Mouse (Mus musculus): ENCODE measurements at regions not wholly inside any gene's neighbourhood (a gene's known extent, or its start where the extent isn't known, plus 50 kb on each side); places are given as distances from the start of the nearest gene placed in this dataset.

GRCm38 (mm10) chr8:82618668-82619067 is 155.3 kb downstream of the Zfp330 start:
- H3K27me3 ChIP-seq (ENCODE audit: low read depth, poor library complexity, severe bottlenecking) = no peaks in the 10 kb centered on the region
- 49% methylated on average over 1 of the region's 1 CpGs for WGBS
- no peak overlapping the region for H3K27ac ChIP-seq
- no peak for DNase-seq (ENCODE audit: low spot score)
- peaks cover 3% of the 10 kb centered on the region for H3K4me1 ChIP-seq
- H3K9me3 ChIP-seq (replicated peaks) = no peaks in the 10 kb centered on the region
- H3K4me3 ChIP-seq = no peak overlapping the region
- no peaks in the 10 kb centered on the region for H3K36me3 ChIP-seq

- 63% methylated on average over 3 of the region's 3 CpGs for WGBS
- Histone ChIP-seq H3K9me3 (replicated peaks) (no peaks in the 10 kb centered on the region), H3K27me3 (ENCODE audit: low read depth, poor library complexity, severe bottlenecking) (no peaks in the 10 kb centered on the region), H3K36me3 (no peaks in the 10 kb centered on the region), H3K4me3 (no peak overlapping the region), H3K27ac (no peak overlapping the region), H3K4me1 (no peaks in the 10 kb centered on the region)
- DNase-seq (ENCODE audit: low spot score) = no peak
Observed at GRCm38 (mm10) chr8:82601556-82601955, 172.4 kb downstream of the Zfp330 start.

GRCm38 (mm10) chr8:82573434-82573833 is 170.4 kb upstream of the Il15 start:
- WGBS = 93% methylated on average over 1 of the region's 1 CpGs
- H3K4me3 ChIP-seq = no peak overlapping the region
- no peak for DNase-seq (ENCODE audit: low spot score)
- H3K27me3 ChIP-seq (ENCODE audit: low read depth, poor library complexity, severe bottlenecking) = no peaks in the 10 kb centered on the region
- no peaks in the 10 kb centered on the region for H3K9me3 ChIP-seq (replicated peaks)
- no peaks in the 10 kb centered on the region for H3K4me1 ChIP-seq
- H3K27ac ChIP-seq = no peak overlapping the region
- H3K36me3 ChIP-seq = no peaks in the 10 kb centered on the region

GRCm38 (mm10) chr8:82538121-82538520 is 135.1 kb upstream of the Il15 start:
- H3K27ac ChIP-seq = no peak overlapping the region
- H3K36me3 ChIP-seq = no peaks in the 10 kb centered on the region
- no peaks in the 10 kb centered on the region for H3K4me1 ChIP-seq
- H3K27me3 ChIP-seq (ENCODE audit: low read depth, poor library complexity, severe bottlenecking) = no peaks in the 10 kb centered on the region
- H3K4me3 ChIP-seq = no peak overlapping the region
- no peaks in the 10 kb centered on the region for H3K9me3 ChIP-seq (replicated peaks)
- no peak for DNase-seq (ENCODE audit: low spot score)

- no peak for DNase-seq (ENCODE audit: low spot score)
- Histone ChIP-seq H3K4me1 (no peaks in the 10 kb centered on the region), H3K9me3 (replicated peaks) (no peaks in the 10 kb centered on the region), H3K36me3 (no peaks in the 10 kb centered on the region), H3K27me3 (ENCODE audit: low read depth, poor library complexity, severe bottlenecking) (no peaks in the 10 kb centered on the region), H3K4me3 (no peak overlapping the region), H3K27ac (no peak overlapping the region)
- 91% methylated on average over 3 of the region's 3 CpGs for WGBS
Observed at GRCm38 (mm10) chr8:82529153-82529552, 126.1 kb upstream of the Il15 start.

GRCm38 (mm10) chr8:82523866-82524265 is 120.8 kb upstream of the Il15 start:
- no peak overlapping the region for H3K27ac ChIP-seq
- no peaks in the 10 kb centered on the region for H3K36me3 ChIP-seq
- no peaks in the 10 kb centered on the region for H3K9me3 ChIP-seq (replicated peaks)
- no peak overlapping the region for H3K4me3 ChIP-seq
- WGBS = 97% methylated on average over 14 of the region's 14 CpGs
- DNase-seq (ENCODE audit: low spot score) = no peak
- no peaks in the 10 kb centered on the region for H3K27me3 ChIP-seq (ENCODE audit: low read depth, poor library complexity, severe bottlenecking)
- no peaks in the 10 kb centered on the region for H3K4me1 ChIP-seq

- WGBS = 80% methylated on average over 2 of the region's 2 CpGs
- Histone ChIP-seq H3K9me3 (replicated peaks) (no peaks in the 10 kb centered on the region), H3K4me3 (no peak overlapping the region), H3K36me3 (no peaks in the 10 kb centered on the region), H3K27me3 (ENCODE audit: low read depth, poor library complexity, severe bottlenecking) (no peaks in the 10 kb centered on the region), H3K27ac (no peak overlapping the region), H3K4me1 (peaks cover 4% of the 10 kb centered on the region; the same call in 1 of the 2 replicates)
- no peak for DNase-seq (ENCODE audit: low spot score)
Observed at GRCm38 (mm10) chr8:82498496-82498895, 95.5 kb upstream of the Il15 start.

- no peaks in the 10 kb centered on the region for H3K27me3 ChIP-seq (ENCODE audit: low read depth, poor library complexity, severe bottlenecking)
- no peak overlapping the region for H3K27ac ChIP-seq
- DNase-seq (ENCODE audit: low spot score) = no peak
- H3K4me3 ChIP-seq = no peak overlapping the region
- WGBS = 9% methylated on average over 5 of the region's 5 CpGs
- peaks cover 15% of the 10 kb centered on the region for H3K4me1 ChIP-seq
- no peaks in the 10 kb centered on the region for H3K9me3 ChIP-seq (replicated peaks)
- H3K36me3 ChIP-seq = no peaks in the 10 kb centered on the region
Observed at GRCm38 (mm10) chr8:82477856-82478255, 74.8 kb upstream of the Il15 start.

- Histone ChIP-seq H3K27me3 (ENCODE audit: low read depth, poor library complexity, severe bottlenecking) (no peaks in the 10 kb centered on the region), H3K9me3 (replicated peaks) (no peaks in the 10 kb centered on the region), H3K27ac (no peak overlapping the region), H3K36me3 (no peaks in the 10 kb centered on the region), H3K4me3 (no peak overlapping the region), H3K4me1 (peaks cover 15% of the 10 kb centered on the region)
- WGBS = 35% methylated on average over 2 of the region's 2 CpGs
- no peak for DNase-seq (ENCODE audit: low spot score)
Observed at GRCm38 (mm10) chr8:82477426-82477769, 74.4 kb upstream of the Il15 start.

- H3K4me1 ChIP-seq = peaks cover 15% of the 10 kb centered on the region
- H3K4me3 ChIP-seq = no peak overlapping the region
- H3K27me3 ChIP-seq (ENCODE audit: low read depth, poor library complexity, severe bottlenecking) = no peaks in the 10 kb centered on the region
- DNase-seq (ENCODE audit: low spot score) = no peak
- no peaks in the 10 kb centered on the region for H3K9me3 ChIP-seq (replicated peaks)
- H3K27ac ChIP-seq = no peak overlapping the region
- H3K36me3 ChIP-seq = no peaks in the 10 kb centered on the region
- WGBS = 58% methylated on average over 7 of the region's 7 CpGs
Observed at GRCm38 (mm10) chr8:82476708-82477425, 73.8 kb upstream of the Il15 start.

- Histone ChIP-seq H3K4me1 (peaks cover 15% of the 10 kb centered on the region), H3K9me3 (replicated peaks) (no peaks in the 10 kb centered on the region), H3K27ac (no peak overlapping the region), H3K4me3 (no peak overlapping the region), H3K36me3 (no peaks in the 10 kb centered on the region), H3K27me3 (ENCODE audit: low read depth, poor library complexity, severe bottlenecking) (no peaks in the 10 kb centered on the region)
- no peak for DNase-seq (ENCODE audit: low spot score)
- WGBS = 84% methylated on average over 2 of the region's 2 CpGs
Observed at GRCm38 (mm10) chr8:82473266-82473665, 70.2 kb upstream of the Il15 start.

GRCm38 (mm10) chr8:82471825-82472224 is 68.8 kb upstream of the Il15 start:
- no peaks in the 10 kb centered on the region for H3K27me3 ChIP-seq (ENCODE audit: low read depth, poor library complexity, severe bottlenecking)
- DNase-seq (ENCODE audit: low spot score) = no peak
- no CpG with 5 or more reads among the region's 1 CpGs for WGBS
- H3K4me1 ChIP-seq = peaks cover 2% of the 10 kb centered on the region; the same call in 1 of the 2 replicates
- no peaks in the 10 kb centered on the region for H3K36me3 ChIP-seq
- no peak overlapping the region for H3K4me3 ChIP-seq
- no peak overlapping the region for H3K27ac ChIP-seq
- H3K9me3 ChIP-seq (replicated peaks) = no peaks in the 10 kb centered on the region

- Histone ChIP-seq H3K27ac (no peak overlapping the region), H3K36me3 (no peaks in the 10 kb centered on the region), H3K9me3 (replicated peaks) (no peaks in the 10 kb centered on the region), H3K4me1 (no peaks in the 10 kb centered on the region), H3K4me3 (no peak overlapping the region), H3K27me3 (ENCODE audit: low read depth, poor library complexity, severe bottlenecking) (no peaks in the 10 kb centered on the region)
- DNase-seq (ENCODE audit: low spot score) = no peak
Observed at GRCm38 (mm10) chr8:82469824-82470223, 66.8 kb upstream of the Il15 start.

- H3K4me1 ChIP-seq = no peaks in the 10 kb centered on the region
- no peak overlapping the region for H3K27ac ChIP-seq
- no peaks in the 10 kb centered on the region for H3K27me3 ChIP-seq (ENCODE audit: low read depth, poor library complexity, severe bottlenecking)
- DNase-seq (ENCODE audit: low spot score) = no peak
- no peaks in the 10 kb centered on the region for H3K36me3 ChIP-seq
- H3K9me3 ChIP-seq (replicated peaks) = no peaks in the 10 kb centered on the region
- no peak overlapping the region for H3K4me3 ChIP-seq
Observed at GRCm38 (mm10) chr8:82462841-82463240, 59.8 kb upstream of the Il15 start.

All from limb, embryonic 10.5 days (tissue).